In the genomic region with DNA sequence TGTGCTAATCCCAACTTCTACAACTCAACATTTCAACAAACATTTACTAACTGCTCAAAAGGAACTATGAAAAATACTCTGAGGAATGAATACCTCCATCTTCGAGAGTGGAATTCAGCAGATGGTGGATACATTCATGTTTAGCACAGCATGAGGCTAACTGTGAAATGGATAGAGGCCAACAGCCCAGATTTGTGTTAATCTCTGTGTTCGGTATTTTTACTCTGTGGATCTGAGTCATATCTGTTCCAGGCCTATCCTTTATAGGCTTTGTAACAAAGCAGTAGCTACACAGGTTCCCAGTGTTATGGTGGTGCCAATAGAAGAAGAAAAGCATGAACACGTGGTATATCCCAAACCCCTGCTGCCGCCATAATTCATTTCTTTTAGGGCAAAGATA, we compare ENCODE assay signal across 20 mouse cellular contexts.
A peak's percentile ranks its signal among the peaks of the same experiment; 100 is the strongest.
DNase-seq lines count a peak whose midpoint lies in the region; ATAC-seq lines count a peak whose summit lies in the region.
"Had no signal": no experiment of that assay in that cellular context is flagged by ENCODE, and none has a peak within 500 bp of the region (broad histone marks: within the 10 kb centered on the region; RNA-seq: fewer than 3 reads in every experiment).

No protein-coding gene starts in this region.

- H3K36me3 ChIP-seq in intestine, embryonic 15.5 days = no peaks in the 10 kb centered on the region
- H3K36me3 ChIP-seq in heart, embryonic 12.5 days = no peaks in the 10 kb centered on the region
- H3K36me3 ChIP-seq: heart, embryonic 10.5 days; hindbrain, embryonic 15.5 days; liver, embryonic 15.5 days had no signal

- no peak overlapping the region for H3K27ac ChIP-seq in intestine, embryonic 15.5 days
- H3K27ac ChIP-seq in heart, embryonic 12.5 days (ENCODE audit: poor library complexity, severe bottlenecking) = no peak overlapping the region
- H3K27ac ChIP-seq: heart, embryonic 10.5 days; hindbrain, embryonic 15.5 days; liver, embryonic 15.5 days had no signal

- H3K9ac ChIP-seq in intestine, embryonic 15.5 days = no peak overlapping the region
- H3K9ac ChIP-seq in heart, embryonic 12.5 days = no peak overlapping the region
- H3K9ac ChIP-seq: hindbrain, embryonic 15.5 days; liver, embryonic 15.5 days had no signal

- no peaks in the 10 kb centered on the region for H3K9me3 ChIP-seq in intestine, embryonic 15.5 days
- no peaks in the 10 kb centered on the region for H3K9me3 ChIP-seq in heart, embryonic 12.5 days (replicated peaks)
- H3K9me3 ChIP-seq: heart, embryonic 10.5 days; hindbrain, embryonic 15.5 days; liver, embryonic 15.5 days had no signal

- no peak overlapping the region for H3K4me2 ChIP-seq in intestine, embryonic 15.5 days (replicated peaks)
- H3K4me2 ChIP-seq in heart, embryonic 12.5 days = no peak overlapping the region
- H3K4me2 ChIP-seq: hindbrain, embryonic 15.5 days; liver, embryonic 15.5 days had no signal

- intact Hi-C loops in left cerebral cortex, postnatal 36 days (cut with DNase I) = no loop called here

- H3K4me1 ChIP-seq in intestine, embryonic 15.5 days (replicated peaks) = no peaks in the 10 kb centered on the region
- H3K4me1 ChIP-seq in heart, embryonic 12.5 days (replicated peaks) = no peaks in the 10 kb centered on the region
- H3K4me1 ChIP-seq: heart, embryonic 10.5 days; hindbrain, embryonic 15.5 days; liver, embryonic 15.5 days had no signal

- no peak for ATAC-seq in intestine, embryonic 15.5 days
- ATAC-seq in heart, embryonic 12.5 days (ENCODE audit: insufficient number of reproducible peaks, low FRiP score) = no peak
- ATAC-seq: lung, postnatal 0 days; midbrain, embryonic 16.5 days had no signal

- H3K4me3 ChIP-seq in intestine, embryonic 15.5 days (replicated peaks) = no peak overlapping the region
- no peak overlapping the region for H3K4me3 ChIP-seq in heart, embryonic 12.5 days
- H3K4me3 ChIP-seq: heart, embryonic 10.5 days; hindbrain, embryonic 15.5 days; liver, embryonic 15.5 days had no signal

- WGBS in intestine, embryonic 15.5 days = 80% methylated on average over 4 of the region's 4 CpGs
- 67% methylated on average over 4 of the region's 4 CpGs for WGBS in heart, embryonic 12.5 days

- no peaks in the 10 kb centered on the region for H3K27me3 ChIP-seq in intestine, embryonic 15.5 days (replicated peaks)
- no peaks in the 10 kb centered on the region for H3K27me3 ChIP-seq in heart, embryonic 12.5 days (replicated peaks)
- H3K27me3 ChIP-seq: hindbrain, embryonic 15.5 days; liver, embryonic 15.5 days had no signal

- peak; percentile 62 to 69 for DNase-seq in cerebellum, postnatal 14 days
- no peak for DNase-seq in cerebellum, adult 11-12 months
- DNase-seq in layer of hippocampus, adult 11-12 months (ENCODE audit: low spot score) = peak; percentile 35
- no peak for DNase-seq in layer of hippocampus, postnatal 14 days (ENCODE audit: low spot score in 2 of 2)
- DNase-seq in brain, embryonic 18.5 days (ENCODE audit: low read depth, low spot score) = peak; percentile 20
- DNase-seq in left cerebral cortex, postnatal 36 days (ENCODE audit: low spot score in 2 of 2) = peak; percentile 20 to 36
- DNase-seq: cerebellum, adult 11 months; embryo, embryonic 11 days; gastrocnemius, postnatal 36 days; heart, postnatal 14 days; kidney, adult 2 months; kidney, postnatal 14 days; layer of hippocampus, postnatal 36 days had no signal

Comparison
In these comparisons a context has a peak if more than half of its experiments do, and no peak if none do; other contexts are left out.
1. DNase-seq: peak in cerebellum, postnatal 14 days (2 of 2), layer of hippocampus, adult 11-12 months (single experiment), brain, embryonic 18.5 days (single experiment) and left cerebral cortex, postnatal 36 days (2 of 2); none in cerebellum, adult 11-12 months (single experiment) and layer of hippocampus, postnatal 14 days (0 of 2).